Mouse (Mus musculus): ENCODE results near the gene Mlf2.

The Mlf2 gene

GRCm38 (mm10) chr6:124913721-124914285 is 17.4 kb upstream of the Mlf2 start:
- no peak for DNase-seq

DNA sequence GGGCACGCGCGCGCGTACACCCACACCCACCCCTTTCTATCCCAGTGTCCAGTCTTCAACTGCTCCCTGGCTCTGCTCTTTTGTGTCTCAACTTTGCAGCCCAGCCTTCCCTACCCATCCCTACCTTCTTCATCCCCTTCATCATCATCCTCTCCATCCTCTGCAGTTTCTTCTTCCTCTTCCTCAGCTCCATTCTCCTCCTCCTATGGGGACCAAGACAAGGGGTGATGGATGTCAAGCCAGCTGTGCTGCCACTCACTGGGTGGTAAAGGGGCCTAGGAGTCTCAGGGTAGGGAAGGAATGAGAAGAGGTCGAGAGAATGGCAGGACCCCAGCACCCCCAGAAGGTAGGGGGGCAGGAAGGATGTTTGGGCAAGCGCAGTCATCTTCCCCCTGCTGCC is 16.7 kb upstream of the Mlf2 start:
- DNase-seq, result no peak

- no peak for DNase-seq
Observed at GRCm38 (mm10) chr6:124915160-124915941, 15.8 kb upstream of the Mlf2 start.

- no peak for DNase-seq
Observed at GRCm38 (mm10) chr6:124915942-124916694, 15.1 kb upstream of the Mlf2 start.

DNA sequence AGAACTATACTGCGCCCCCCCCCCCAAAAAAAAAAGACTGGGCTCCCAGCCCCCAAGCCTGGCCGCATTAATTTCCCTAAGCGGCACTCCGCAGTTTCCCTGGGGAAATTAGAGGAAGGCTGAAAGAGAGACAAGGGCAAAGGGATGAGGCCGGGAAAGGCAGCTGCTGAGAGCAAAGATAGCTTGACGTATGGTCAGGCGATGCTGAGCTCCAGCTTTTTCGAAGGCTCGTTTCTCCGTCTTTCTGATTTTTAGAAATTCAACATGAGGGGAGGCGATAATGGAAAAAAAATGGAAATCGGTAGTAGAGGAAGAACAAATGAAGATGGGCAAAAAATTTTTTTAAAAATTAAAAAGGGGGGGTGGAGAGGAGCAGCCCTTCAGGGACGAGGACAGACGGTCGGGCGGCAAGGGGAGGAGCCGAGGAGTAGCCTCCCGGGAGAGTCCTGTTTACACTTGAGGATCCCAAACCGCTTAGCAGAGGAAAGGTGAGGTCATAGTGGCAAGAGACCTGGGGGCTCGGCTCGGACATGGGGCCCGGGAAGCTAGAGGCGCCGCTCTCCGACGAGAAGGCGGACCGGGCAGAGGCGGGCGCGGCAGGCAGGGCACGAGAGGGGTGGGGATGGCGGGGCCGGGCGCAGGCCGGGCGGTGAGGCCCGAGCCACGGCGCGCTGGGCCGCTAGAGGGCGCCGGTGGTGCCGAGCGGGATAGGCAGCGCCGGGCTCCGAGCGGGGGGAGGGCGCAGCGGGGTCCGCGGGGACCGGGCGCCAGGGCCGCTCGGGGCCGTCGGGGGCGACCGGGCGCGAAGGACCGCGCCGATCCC is 14.3 kb upstream of the Mlf2 start:
- peak; percentile 79 to 95 for DNase-seq

- DNase-seq, result peak; percentile 64 to 66
Observed at GRCm38 (mm10) chr6:124917518-124918330, 13.5 kb upstream of the Mlf2 start.

DNA sequence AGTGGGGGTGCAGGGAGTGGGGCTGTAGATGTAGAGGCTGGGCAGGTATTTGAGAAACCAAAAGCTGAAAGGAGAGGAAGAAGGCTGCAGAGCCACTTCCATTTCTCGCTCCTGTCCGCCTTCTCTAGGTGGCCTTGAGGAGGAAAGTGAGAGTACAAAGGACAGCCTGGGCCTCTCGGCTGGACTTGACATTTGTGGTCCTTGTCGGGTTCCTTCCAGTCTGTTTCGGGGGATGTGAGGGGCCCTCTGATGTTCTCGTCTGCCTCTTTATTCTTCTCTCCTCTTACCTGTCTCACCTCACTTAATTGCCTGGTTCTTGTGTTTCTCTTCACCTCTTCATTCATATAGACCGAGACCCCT is 12.9 kb upstream of the Mlf2 start:
- DNase-seq, result no peak

GRCm38 (mm10) chr6:124918890-124919627 is 12.1 kb upstream of the Mlf2 start:
- DNase-seq, result no peak

- DNase-seq, result peak; percentile 53 to 63
Observed at GRCm38 (mm10) chr6:124919695-124920317, 11.4 kb upstream of the Mlf2 start, which contains the start of gene Ptms. TSS of gene Ptms (minus strand) at chr6:124920103.

- no peak for DNase-seq
Observed at GRCm38 (mm10) chr6:124920318-124921085, 10.7 kb upstream of the Mlf2 start.

GRCm38 (mm10) chr6:124921539-124921938 is 9.6 kb upstream of the Mlf2 start:
- no peak for DNase-seq

GRCm38 (mm10) chr6:124925173-124925793 is 5.9 kb upstream of the Mlf2 start:
- DNase-seq, result no peak

- DNase-seq, result no peak
Observed at GRCm38 (mm10) chr6:124925941-124926340, 5.2 kb upstream of the Mlf2 start.

DNA sequence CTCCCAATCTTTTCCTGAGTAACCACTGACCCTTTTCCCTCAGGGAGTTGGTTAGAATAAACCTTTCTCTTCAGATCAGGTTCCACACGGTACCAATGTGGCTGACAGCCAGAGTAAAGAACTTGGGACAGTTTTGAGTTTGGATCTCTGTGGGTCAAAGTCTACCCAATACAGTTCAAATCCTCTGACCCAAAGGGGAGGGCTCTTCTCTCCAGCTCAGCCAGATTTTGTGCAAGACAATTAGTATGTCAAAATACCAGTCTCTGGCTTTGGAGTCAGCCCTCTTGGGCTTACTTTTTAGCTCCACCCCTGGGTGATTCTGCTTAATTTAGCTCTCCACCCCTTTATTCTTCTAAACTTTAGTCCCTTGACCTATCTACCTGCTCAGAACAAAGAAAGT is 955 bp upstream of the Mlf2 start:
- no peak for DNase-seq

- no peak for DNase-seq
Observed at GRCm38 (mm10) chr6:124931525-124932313, 533 bp downstream of the Mlf2 start.

GRCm38 (mm10) chr6:124932314-124932695 is 1.1 kb downstream of the Mlf2 start:
- DNase-seq, result no peak

DNA sequence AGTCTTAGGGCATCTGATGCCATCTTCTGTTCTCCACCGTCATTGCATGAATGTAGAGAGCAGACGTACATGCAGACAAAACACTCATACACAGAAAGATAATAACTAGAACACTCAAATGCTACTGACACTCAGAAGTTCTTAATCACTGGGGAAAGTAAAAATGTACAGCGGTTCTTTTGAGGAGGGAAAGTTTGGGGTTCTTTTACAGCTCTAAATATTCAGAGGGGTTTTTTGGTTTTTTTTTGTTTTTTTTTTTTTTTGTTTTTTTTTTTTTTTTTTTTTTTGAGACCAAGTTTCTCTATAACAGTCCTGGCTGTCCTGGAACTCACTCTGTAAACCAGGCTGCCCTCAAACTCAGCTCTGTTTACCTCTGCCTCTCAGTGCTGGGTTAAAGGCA is 1.9 kb downstream of the Mlf2 start:
- no peak for DNase-seq

GRCm38 (mm10) chr6:124934670-124935069 is 3.5 kb downstream of the Mlf2 start:
- no peak for DNase-seq

DNA sequence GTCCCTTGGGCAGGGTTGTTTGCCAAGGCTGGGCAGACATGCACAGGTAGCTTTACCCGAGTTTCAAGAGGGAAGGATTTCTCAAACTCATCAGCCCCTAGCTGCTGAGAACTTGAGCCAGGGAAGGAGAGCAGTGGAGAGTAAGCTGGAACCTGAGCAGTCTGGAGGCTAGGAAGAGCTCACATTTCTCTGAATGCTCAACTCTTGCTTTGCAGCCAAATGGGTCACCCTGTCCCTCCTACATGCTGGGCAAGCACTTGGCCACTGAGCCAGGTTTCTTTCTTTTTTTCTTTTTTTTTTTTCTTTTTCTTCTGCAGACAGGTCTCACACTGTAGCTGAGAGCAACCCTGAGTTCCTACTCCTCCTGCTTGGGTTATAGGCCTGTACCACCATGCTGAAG is 5.5 kb downstream of the Mlf2 start:
- DNase-seq, result no peak

All from spleen, adult 18-20 months (tissue).